Comparison of ENCODE assay signal across 13 mouse cellular contexts in the genomic region with DNA sequence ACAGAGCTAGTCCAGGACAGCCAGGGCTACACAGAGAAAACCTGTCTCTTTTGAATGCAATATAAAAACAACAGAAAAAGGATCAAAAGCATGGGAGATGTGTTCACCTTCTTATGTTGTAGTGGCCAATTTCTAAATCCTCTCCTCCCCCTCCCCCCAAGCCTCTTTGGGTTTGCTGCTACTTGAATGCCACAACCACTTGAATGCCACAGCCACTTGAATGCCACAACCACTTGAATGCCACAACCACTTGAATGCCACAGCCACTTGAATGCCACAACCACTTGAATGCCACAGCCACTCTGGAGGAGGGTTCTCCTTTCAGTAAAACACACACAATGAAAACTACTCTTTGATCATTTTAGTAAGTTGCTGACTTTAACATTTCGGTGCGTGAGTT.
"Had no signal": no experiment of that assay in that cellular context is flagged by ENCODE, and none has a peak within 500 bp of the region (broad histone marks: within the 10 kb centered on the region; RNA-seq: fewer than 3 reads in every experiment).

No protein-coding gene starts in this region.

- H3K4me1 ChIP-seq: intestine, embryonic 15.5 days; stomach, embryonic 15.5 days had no signal

- H3K4me3 ChIP-seq: layer of hippocampus, adult 2 months; myocyte had no signal

- DNase-seq: kidney, adult 11 months; kidney, adult 8-10 months; kidney, postnatal 14 days; kidney, postnatal 4 days; layer of hippocampus, adult 9-11 months; liver, postnatal 0 days; right cerebral cortex, postnatal 25 days; spleen, adult 18-20 months; thymus, postnatal 36 days had no signal
